Mouse (Mus musculus): ENCODE results near the gene Ube2n.

GRCm38 (mm10) chr10:95546178-95546577 lies 31.2 kb downstream of the Ube2n start:
- no peak for TF ChIP-seq POLR2A (IDR thresholded peaks at IDR 0.05; ENCODE audit: insufficient read length, low read depth)
- TF ChIP-seq MAX (IDR thresholded peaks at IDR 0.05; ENCODE audit: low read depth): no peak
- no peak for TF ChIP-seq USF1 (IDR thresholded peaks at IDR 0.05; ENCODE audit: low read depth)
- TF ChIP-seq TCF12 (IDR thresholded peaks at IDR 0.05; ENCODE audit: insufficient read depth, poor library complexity, severe bottlenecking): no peak
- no peak for TF ChIP-seq POLR2AphosphoS2 (IDR thresholded peaks at IDR 0.05; ENCODE audit: insufficient read length, low read depth)
- no peak for TF ChIP-seq E2F4 (IDR thresholded peaks at IDR 0.05; ENCODE audit: insufficient read depth)
- no peak for TF ChIP-seq CEBPB (IDR thresholded peaks at IDR 0.05; ENCODE audit: insufficient read depth, poor library complexity, severe bottlenecking)
- no peak for TF ChIP-seq REST (IDR thresholded peaks at IDR 0.05; ENCODE audit: insufficient read depth, insufficient read length)
- no peak for TF ChIP-seq MYOD1 (IDR thresholded peaks at IDR 0.05; ENCODE audit: control insufficient read depth in 1 of 3, insufficient read length in 2 of 3, low read depth in 2 of 3)
- no peak for TF ChIP-seq MYOG (IDR thresholded peaks at IDR 0.05; ENCODE audit: control insufficient read depth in 1 of 3, insufficient read depth in 1 of 3, insufficient read length in 2 of 3, low read depth in 2 of 3)
- no peak for TF ChIP-seq SRF (IDR thresholded peaks at IDR 0.05; ENCODE audit: control insufficient read depth, insufficient read length, low read depth)

All from myocyte (in vitro differentiated cells).